In genomic region chr5:113346651-113347050, GRCm38 (mm10) we compare ENCODE assay signal across 19 mouse cellular contexts. TPM values are rescaled to one million over a fixed set of nuclear protein-coding genes. Genes with fewer than 3 reads are reported as not detected.
"Had no signal": no experiment of that assay in that cellular context is flagged by ENCODE, and none has a peak within 500 bp of the region (broad histone marks: within the 10 kb centered on the region; RNA-seq: fewer than 3 reads in every experiment).

No protein-coding gene starts in this region.

RNA-seq across cellular contexts. Expression of gene Aym1, which starts 10.4 kb away (rescaled TPM):
- polyA plus RNA-seq: heart, embryonic 10.5 days; heart, embryonic 13.5 days; heart, embryonic 15.5 days; heart, postnatal 0 days; hindbrain, embryonic 11.5 days; hindbrain, embryonic 13.5 days; hindbrain, embryonic 15.5 days; hindbrain, postnatal 0 days; intestine, embryonic 14.5 days; intestine, embryonic 16.5 days; kidney, adult 2 months; kidney, embryonic 15.5 days; kidney, postnatal 0 days; large intestine, adult 2 months; limb, embryonic 11.5 days; limb, embryonic 14.5 days; liver, embryonic 11.5 days; liver, embryonic 13.5 days; liver, embryonic 15.5 days had no signal
